Mouse (Mus musculus) cerebellum, adult 11 months (tissue): ENCODE data around the gene Foxp1.

ENCODE experiments used
- DNase-seq: peaks from one replicate; pipeline ENCODE4 v3.0.0; 2022

Foxp1 gene

GRCm38 (mm10) chr6:99073303-99074271 lies 448.9 kb downstream of the Foxp1 start:
- DNase-seq, result no peak

GRCm38 (mm10) chr6:99070710-99071109 lies 451.8 kb downstream of the Foxp1 start:
- DNase-seq, result no peak

DNA sequence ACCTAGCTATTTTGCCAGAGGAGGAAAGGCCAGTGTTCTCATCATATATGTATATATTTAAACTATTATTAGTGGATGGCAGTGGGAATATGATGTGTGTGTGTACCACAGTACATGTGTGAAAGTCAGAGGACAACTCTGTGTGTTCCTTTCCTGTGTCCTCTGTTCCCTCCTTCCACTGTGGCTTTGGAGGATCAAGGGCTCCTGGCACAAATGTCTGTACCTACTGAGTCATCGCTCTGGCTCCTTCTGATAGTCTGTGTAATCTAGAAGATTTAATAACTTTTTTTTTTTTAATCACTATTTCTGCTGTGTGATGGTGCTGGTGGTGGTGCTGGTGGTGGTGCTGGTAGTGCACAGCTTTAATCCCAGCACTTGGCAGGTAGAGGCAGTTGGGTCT lies 452.8 kb downstream of the Foxp1 start:
- DNase-seq, result no peak

GRCm38 (mm10) chr6:99065569-99066353 lies 456.8 kb downstream of the Foxp1 start:
- no peak for DNase-seq

DNA sequence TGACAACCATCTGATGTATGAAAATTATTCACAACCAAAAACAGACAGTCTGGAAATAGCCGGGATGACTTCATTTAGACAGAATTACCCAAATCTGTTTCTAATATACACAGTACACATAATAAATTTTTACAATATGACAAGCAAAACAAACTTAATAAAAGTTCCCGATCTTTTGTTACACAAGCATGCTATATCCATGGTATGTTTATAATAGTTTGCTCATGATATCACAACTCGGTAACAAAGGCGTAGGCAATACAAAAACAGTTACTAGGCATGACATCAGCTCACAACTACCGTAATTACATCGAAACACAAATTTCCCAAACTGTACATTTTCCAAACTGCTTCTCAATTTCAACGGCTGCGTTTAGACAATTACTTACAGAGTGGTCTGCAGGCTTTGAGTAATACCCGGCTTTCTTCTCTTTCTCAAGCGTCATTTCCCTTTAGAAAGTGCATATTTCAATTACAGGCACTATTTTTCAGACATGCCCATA lies 458.5 kb downstream of the Foxp1 start:
- DNase-seq, result no peak

GRCm38 (mm10) chr6:99062931-99063330 lies 459.6 kb downstream of the Foxp1 start:
- no peak for DNase-seq

GRCm38 (mm10) chr6:99058688-99059087 lies 463.8 kb downstream of the Foxp1 start:
- no peak for DNase-seq

DNA sequence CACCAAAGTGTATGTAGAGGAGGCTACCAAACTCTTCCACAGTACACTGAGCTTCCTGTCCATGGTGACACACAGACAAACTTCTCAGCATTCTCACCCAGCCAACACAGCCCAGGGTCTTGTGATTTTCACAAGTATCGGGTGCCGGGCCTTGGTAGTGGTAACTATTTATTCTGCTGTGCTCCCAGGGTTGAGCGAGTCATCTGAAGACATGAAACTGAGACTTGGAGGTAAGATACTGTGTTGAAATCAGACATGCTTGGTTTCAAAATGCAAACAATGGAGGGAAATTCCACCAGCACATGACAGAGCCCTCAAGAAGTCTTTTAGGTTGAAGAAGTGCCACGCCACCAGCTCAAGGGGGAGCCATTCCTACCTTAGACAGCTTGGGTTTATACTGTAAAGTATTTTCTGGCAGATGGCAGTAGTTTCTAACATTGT lies 465.4 kb downstream of the Foxp1 start:
- no peak for DNase-seq

GRCm38 (mm10) chr6:99056379-99056778 lies 466.1 kb downstream of the Foxp1 start:
- DNase-seq, result no peak

GRCm38 (mm10) chr6:99053998-99054397 lies 468.5 kb downstream of the Foxp1 start:
- DNase-seq, result no peak

- DNase-seq, result no peak
These were observed 469.4 kb downstream of the Foxp1 start for GRCm38 (mm10) chr6:99053111-99053510.

DNA sequence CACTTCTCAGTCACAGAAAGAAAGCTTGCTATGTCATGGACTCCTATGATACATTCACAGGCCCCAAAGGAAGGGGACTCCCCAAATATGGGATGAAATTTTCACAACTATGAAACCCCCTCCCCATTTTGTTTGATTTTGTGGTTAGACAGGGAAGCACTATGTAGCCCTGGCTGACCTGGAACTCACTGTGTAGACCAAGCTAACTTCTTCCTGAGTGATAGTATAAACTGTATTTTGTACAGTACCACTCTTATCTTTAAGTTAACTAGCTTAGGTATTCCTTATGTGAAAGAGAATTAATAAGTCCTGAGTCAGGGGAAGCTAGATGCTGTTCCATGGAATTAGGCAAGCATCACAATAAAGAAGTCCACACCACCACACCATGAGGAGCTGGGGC lies 470.8 kb downstream of the Foxp1 start:
- DNase-seq, result no peak

DNA sequence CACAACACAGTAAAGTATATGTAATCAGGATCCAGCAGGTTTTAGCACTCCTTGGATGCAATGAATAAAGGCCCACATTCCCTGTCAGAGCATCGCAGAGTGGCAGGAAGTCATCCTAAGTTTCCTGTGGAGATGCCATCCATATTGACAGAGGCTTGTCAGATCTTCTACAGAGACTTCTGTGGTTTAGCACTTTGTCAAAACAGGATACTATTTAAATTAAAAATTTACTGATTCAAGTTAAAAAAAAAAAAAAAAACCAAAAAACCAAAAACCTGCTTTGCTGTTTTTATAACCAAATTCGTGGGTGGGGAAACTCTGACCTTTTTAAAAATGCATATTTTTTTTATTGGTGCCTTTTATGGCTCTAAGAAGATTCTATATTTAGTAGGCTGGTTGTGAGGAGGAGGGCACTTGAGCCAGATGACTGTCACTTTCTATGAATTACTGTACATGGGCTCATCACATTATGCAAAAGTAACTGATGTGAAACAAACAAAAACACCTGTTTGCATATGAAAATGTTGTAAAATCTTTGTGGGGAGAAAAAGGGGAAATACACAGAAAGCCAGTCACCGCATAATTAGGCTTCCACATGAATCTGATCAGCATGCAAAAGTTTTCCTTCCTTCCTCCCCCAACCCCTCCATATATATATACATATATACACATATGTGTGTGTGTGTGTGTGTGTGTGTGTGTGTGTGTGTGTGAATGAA lies 472.1 kb downstream of the Foxp1 start:
- DNase-seq, result no peak

- DNase-seq, result no peak
These were observed 475.2 kb downstream of the Foxp1 start for GRCm38 (mm10) chr6:99047322-99047721.

- DNase-seq, result no peak
These were observed 476.4 kb downstream of the Foxp1 start for GRCm38 (mm10) chr6:99045845-99046788.

GRCm38 (mm10) chr6:99043932-99044664 lies 478.4 kb downstream of the Foxp1 start:
- no peak for DNase-seq

GRCm38 (mm10) chr6:99043226-99043625 lies 479.3 kb downstream of the Foxp1 start:
- DNase-seq, result no peak

- no peak for DNase-seq
These were observed 480.2 kb downstream of the Foxp1 start for GRCm38 (mm10) chr6:99042175-99042954.

- no peak for DNase-seq
These were observed 483.5 kb downstream of the Foxp1 start for GRCm38 (mm10) chr6:99038977-99039376.
